Mouse (Mus musculus): ENCODE data around the gene Wdr45. TPM values are rescaled to one million over a fixed set of nuclear protein-coding genes. Genes with fewer than 3 reads are reported as not detected.

Gene Wdr45
- polyA plus RNA-seq, 1 experiment: 38.9 TPM

- Histone ChIP-seq H3K79me2 (ENCODE audit: control insufficient read depth, insufficient read depth) (peaks cover 14% of the 10 kb centered on the region), H3K4me3 (peak overlapping the region; percentile 62), H3K36me3 (ENCODE audit: control insufficient read depth, insufficient read depth) (peaks cover 5% of the 10 kb centered on the region), H3K4me2 (ENCODE audit: low read depth) (peak overlapping the region; percentile 90), H3ac (ENCODE audit: control insufficient read depth, insufficient read length) (no peak overlapping the region), H3K27me3 (ENCODE audit: control insufficient read depth, insufficient read depth, insufficient read length) (no peaks in the 10 kb centered on the region)
- TF ChIP-seq MYOG (IDR thresholded peaks at IDR 0.05; ENCODE audit: control insufficient read depth in 1 of 3, insufficient read depth in 1 of 3, insufficient read length in 2 of 3, low read depth in 2 of 3): no peak
- no peak for TF ChIP-seq SRF (IDR thresholded peaks at IDR 0.05; ENCODE audit: control insufficient read depth, insufficient read length, low read depth)
- TF ChIP-seq REST (IDR thresholded peaks at IDR 0.05; ENCODE audit: insufficient read depth, insufficient read length): no peak
- no peak for TF ChIP-seq MAX (IDR thresholded peaks at IDR 0.05; ENCODE audit: low read depth)
- TF ChIP-seq USF1 (IDR thresholded peaks at IDR 0.05; ENCODE audit: low read depth): no peak
- TF ChIP-seq POLR2AphosphoS2 (IDR thresholded peaks at IDR 0.05; ENCODE audit: insufficient read length, low read depth): no peak
- TF ChIP-seq TCF12 (IDR thresholded peaks at IDR 0.05; ENCODE audit: insufficient read depth, poor library complexity, severe bottlenecking): no peak
- TF ChIP-seq E2F4 (IDR thresholded peaks at IDR 0.05; ENCODE audit: insufficient read depth): no peak
- no peak for TF ChIP-seq CEBPB (IDR thresholded peaks at IDR 0.05; ENCODE audit: insufficient read depth, poor library complexity, severe bottlenecking)
- no peak for TF ChIP-seq TCF3 (IDR thresholded peaks at IDR 0.05; ENCODE audit: insufficient read length, low read depth)
- TF ChIP-seq MYOD1 (IDR thresholded peaks at IDR 0.05; ENCODE audit: control insufficient read depth in 1 of 3, insufficient read length in 2 of 3, low read depth in 2 of 3): no peak
- no peak for TF ChIP-seq POLR2A (IDR thresholded peaks at IDR 0.05; ENCODE audit: insufficient read length, low read depth)
Observed at GRCm38 (mm10) chrX:7672739-7673138, 41.4 kb upstream of the Wdr45 start.

GRCm38 (mm10) chrX:7673578-7674281 lies 40.4 kb upstream of the Wdr45 start:
- Histone ChIP-seq H3K4me3 (no peak overlapping the region), H3K27me3 (ENCODE audit: control insufficient read depth, insufficient read depth, insufficient read length) (no peaks in the 10 kb centered on the region), H3K79me2 (ENCODE audit: control insufficient read depth, insufficient read depth) (peaks cover 14% of the 10 kb centered on the region), H3K4me2 (ENCODE audit: low read depth) (peak overlapping the region; percentile 90), H3K36me3 (ENCODE audit: control insufficient read depth, insufficient read depth) (peaks cover 5% of the 10 kb centered on the region), H3ac (ENCODE audit: control insufficient read depth, insufficient read length) (no peak overlapping the region)
- no peak for TF ChIP-seq MYOG (IDR thresholded peaks at IDR 0.05; ENCODE audit: control insufficient read depth in 1 of 3, insufficient read depth in 1 of 3, insufficient read length in 2 of 3, low read depth in 2 of 3)
- peak in 1 of 3 experiments; percentile 40 for TF ChIP-seq MYOD1 (IDR thresholded peaks at IDR 0.05; ENCODE audit: control insufficient read depth in 1 of 3, insufficient read length in 2 of 3, low read depth in 2 of 3)
- TF ChIP-seq E2F4 (IDR thresholded peaks at IDR 0.05; ENCODE audit: insufficient read depth): no peak
- TF ChIP-seq REST (IDR thresholded peaks at IDR 0.05; ENCODE audit: insufficient read depth, insufficient read length): no peak
- no peak for TF ChIP-seq POLR2AphosphoS2 (IDR thresholded peaks at IDR 0.05; ENCODE audit: insufficient read length, low read depth)
- no peak for TF ChIP-seq TCF3 (IDR thresholded peaks at IDR 0.05; ENCODE audit: insufficient read length, low read depth)
- no peak for TF ChIP-seq CEBPB (IDR thresholded peaks at IDR 0.05; ENCODE audit: insufficient read depth, poor library complexity, severe bottlenecking)
- TF ChIP-seq TCF12 (IDR thresholded peaks at IDR 0.05; ENCODE audit: insufficient read depth, poor library complexity, severe bottlenecking): no peak
- TF ChIP-seq MAX (IDR thresholded peaks at IDR 0.05; ENCODE audit: low read depth): no peak
- peak; percentile 18 for TF ChIP-seq USF1 (IDR thresholded peaks at IDR 0.05; ENCODE audit: low read depth)
- no peak for TF ChIP-seq POLR2A (IDR thresholded peaks at IDR 0.05; ENCODE audit: insufficient read length, low read depth)
- no peak for TF ChIP-seq SRF (IDR thresholded peaks at IDR 0.05; ENCODE audit: control insufficient read depth, insufficient read length, low read depth)

- Histone ChIP-seq H3ac (ENCODE audit: control insufficient read depth, insufficient read length) (no peak overlapping the region), H3K79me2 (ENCODE audit: control insufficient read depth, insufficient read depth) (peaks cover 14% of the 10 kb centered on the region), H3K27me3 (ENCODE audit: control insufficient read depth, insufficient read depth, insufficient read length) (no peaks in the 10 kb centered on the region), H3K36me3 (ENCODE audit: control insufficient read depth, insufficient read depth) (no peaks in the 10 kb centered on the region), H3K4me3 (no peak overlapping the region), H3K4me2 (ENCODE audit: low read depth) (peak overlapping the region; percentile 90)
- TF ChIP-seq USF1 (IDR thresholded peaks at IDR 0.05; ENCODE audit: low read depth) (no peak), TCF12 (IDR thresholded peaks at IDR 0.05; ENCODE audit: insufficient read depth, poor library complexity, severe bottlenecking) (no peak), MYOG (IDR thresholded peaks at IDR 0.05; ENCODE audit: control insufficient read depth in 1 of 3, insufficient read depth in 1 of 3, insufficient read length in 2 of 3, low read depth in 2 of 3) (no peak), CEBPB (IDR thresholded peaks at IDR 0.05; ENCODE audit: insufficient read depth, poor library complexity, severe bottlenecking) (no peak), E2F4 (IDR thresholded peaks at IDR 0.05; ENCODE audit: insufficient read depth) (no peak), MYOD1 (IDR thresholded peaks at IDR 0.05; ENCODE audit: control insufficient read depth in 1 of 3, insufficient read length in 2 of 3, low read depth in 2 of 3) (no peak), SRF (IDR thresholded peaks at IDR 0.05; ENCODE audit: control insufficient read depth, insufficient read length, low read depth) (no peak)
Observed at GRCm38 (mm10) chrX:7674284-7675000, 39.7 kb upstream of the Wdr45 start.

- Histone ChIP-seq H3K4me3 (no peak overlapping the region), H3K79me2 (ENCODE audit: control insufficient read depth, insufficient read depth) (peaks cover 11% of the 10 kb centered on the region), H3ac (ENCODE audit: control insufficient read depth, insufficient read length) (no peak overlapping the region), H3K36me3 (ENCODE audit: control insufficient read depth, insufficient read depth) (no peaks in the 10 kb centered on the region), H3K27me3 (ENCODE audit: control insufficient read depth, insufficient read depth, insufficient read length) (no peaks in the 10 kb centered on the region), H3K4me2 (ENCODE audit: low read depth) (no peak overlapping the region)
- TF ChIP-seq MYOG (IDR thresholded peaks at IDR 0.05; ENCODE audit: control insufficient read depth in 1 of 3, insufficient read depth in 1 of 3, insufficient read length in 2 of 3, low read depth in 2 of 3): no peak
- no peak for TF ChIP-seq CEBPB (IDR thresholded peaks at IDR 0.05; ENCODE audit: insufficient read depth, poor library complexity, severe bottlenecking)
- TF ChIP-seq MYOD1 (IDR thresholded peaks at IDR 0.05; ENCODE audit: control insufficient read depth in 1 of 3, insufficient read length in 2 of 3, low read depth in 2 of 3): no peak
- no peak for TF ChIP-seq POLR2A (IDR thresholded peaks at IDR 0.05; ENCODE audit: insufficient read length, low read depth)
- TF ChIP-seq E2F4 (IDR thresholded peaks at IDR 0.05; ENCODE audit: insufficient read depth): no peak
- TF ChIP-seq SRF (IDR thresholded peaks at IDR 0.05; ENCODE audit: control insufficient read depth, insufficient read length, low read depth): no peak
- no peak for TF ChIP-seq POLR2AphosphoS2 (IDR thresholded peaks at IDR 0.05; ENCODE audit: insufficient read length, low read depth)
- TF ChIP-seq TCF12 (IDR thresholded peaks at IDR 0.05; ENCODE audit: insufficient read depth, poor library complexity, severe bottlenecking): no peak
- TF ChIP-seq REST (IDR thresholded peaks at IDR 0.05; ENCODE audit: insufficient read depth, insufficient read length): no peak
- TF ChIP-seq MAX (IDR thresholded peaks at IDR 0.05; ENCODE audit: low read depth): no peak
- no peak for TF ChIP-seq USF1 (IDR thresholded peaks at IDR 0.05; ENCODE audit: low read depth)
- no peak for TF ChIP-seq TCF3 (IDR thresholded peaks at IDR 0.05; ENCODE audit: insufficient read length, low read depth)
Observed at GRCm38 (mm10) chrX:7675001-7675380, 39.1 kb upstream of the Wdr45 start.
